Mouse (Mus musculus) liver, embryonic 15.5 days (tissue): ENCODE measurements around the gene Mapk8ip1. TPM values are rescaled to one million over a fixed set of nuclear protein-coding genes. Genes with fewer than 3 reads are reported as not detected.

Source experiments
- ATAC-seq: fragments of 200-750 bp; cut with Nextera tagmentation; 2 replicates; pipeline ENCODE4 v1.8.0; 2017; ENCODE audit warnings: moderate number of reproducible peaks, mild to moderate bottlenecking, moderate library complexity; ENCODE audit not compliant: insufficient read depth
- H3K27ac ChIP-seq: fragments of 300-500 bp; sonication (generic); replicated peaks from 2 replicates; pipeline ENCODE4 v1.5.1; 2015; ENCODE audit warnings: mild to moderate bottlenecking, inconsistent platforms
- H3K27me3 ChIP-seq: fragments of 300-500 bp; sonication (generic); 2 replicates; pipeline ENCODE4 v1.6.1; 2015; ENCODE audit warnings: mild to moderate bottlenecking, inconsistent platforms
- H3K36me3 ChIP-seq: fragments of 300-500 bp; sonication (generic); replicated peaks from 2 replicates; pipeline ENCODE4 v1.6.1; 2015; ENCODE audit warnings: moderate library complexity, mild to moderate bottlenecking, inconsistent platforms
- H3K4me1 ChIP-seq: fragments of 300-500 bp; sonication (generic); replicated peaks from 2 replicates; pipeline ENCODE4 v1.6.1; 2015; ENCODE audit warnings: inconsistent platforms
- H3K4me2 ChIP-seq: fragments of 300-500 bp; sonication (generic); 2 replicates; pipeline ENCODE4 v1.6.1; 2015; ENCODE audit warnings: moderate library complexity, mild to moderate bottlenecking, inconsistent platforms
- H3K4me3 ChIP-seq: fragments of 300-500 bp; sonication (generic); replicated peaks from 2 replicates; pipeline ENCODE4 v1.5.1; 2015; ENCODE audit warnings: mild to moderate bottlenecking, inconsistent platforms
- H3K9ac ChIP-seq: fragments of 300-500 bp; sonication (generic); 2 replicates; pipeline ENCODE4 v1.6.1; 2015; ENCODE audit warnings: moderate library complexity, mild to moderate bottlenecking, inconsistent platforms
- H3K9me3 ChIP-seq: fragments of 300-500 bp; sonication (generic); replicated peaks from 2 replicates; pipeline ENCODE4 v1.6.1; 2016; ENCODE audit warnings: inconsistent platforms
- WGBS: fragments of 180-500 bp; shearing (Covaris S2); methylation state at CpG from one replicate; pipeline ENCODE4 v1.1.7; 2015; ENCODE audit warnings: mixed read lengths; ENCODE audit not compliant: insufficient replicate concordance; 5-methylcytosine and 5-hydroxymethylcytosine counted together
- polyA plus RNA-seq: library from polyadenylated mRNA; unstranded; fragments of >200 nt; fragmentation: Nextera tagmentation; extraction: Ambion mirVana; gene quantifications from 2 replicates; pipeline ENCODE4 v1.2.1, GENCODE M21; 2015

The Mapk8ip1 gene
- polyA plus RNA-seq, 1 experiment from 2014 or later, result 1.9 TPM

- H3K4me3 ChIP-seq, result no peak overlapping the region
- peak overlapping the region; percentile 99; the same call in 1 of the 2 replicates for H3K4me2 ChIP-seq
- no peak for ATAC-seq
- peaks cover 58% of the 10 kb centered on the region for H3K4me1 ChIP-seq
- H3K9ac ChIP-seq, result no peak overlapping the region
- no peaks in the 10 kb centered on the region for H3K9me3 ChIP-seq
- H3K27ac ChIP-seq, result no peak overlapping the region
- no peaks in the 10 kb centered on the region for H3K36me3 ChIP-seq
- 64% methylated on average over 6 of the region's 6 CpGs for WGBS
- no peaks in the 10 kb centered on the region for H3K27me3 ChIP-seq
Observed at GRCm38 (mm10) chr2:92435023-92435422, 34.0 kb upstream of the Mapk8ip1 start.

- no peaks in the 10 kb centered on the region for H3K27me3 ChIP-seq
- peaks cover 64% of the 10 kb centered on the region for H3K4me1 ChIP-seq
- 0 out of 2 replicates have a peak overlapping the region, but pooled peaks have one; percentile 31 for H3K27ac ChIP-seq
- ATAC-seq, result no peak
- H3K4me2 ChIP-seq, result peak overlapping the region; percentile 99
- H3K9ac ChIP-seq, result peak overlapping the region; percentile 49
- no peaks in the 10 kb centered on the region for H3K9me3 ChIP-seq
- H3K36me3 ChIP-seq, result no peaks in the 10 kb centered on the region
- WGBS, result 8% methylated on average over 12 of the region's 12 CpGs
- H3K4me3 ChIP-seq, result peak overlapping the region; percentile 82
Observed at GRCm38 (mm10) chr2:92434375-92434745, 33.3 kb upstream of the Mapk8ip1 start.

GRCm38 (mm10) chr2:92433578-92434374 lies 32.7 kb upstream of the Mapk8ip1 start, which contains the start of gene Cry2:
Gene Cry2, minus strand, starts transcription at chr2:92434043.
- Histone ChIP-seq H3K27ac (peak within 1 kb of the TSS; percentile 79), H3K9ac (peak within 1 kb of the TSS; percentile 92), H3K4me2 (peak within 1 kb of the TSS; percentile 99), H3K4me3 (peak within 1 kb of the TSS; percentile 82), H3K9me3 (no peaks in the 10 kb centered on the region), H3K27me3 (no peaks in the 10 kb centered on the region), H3K36me3 (no peaks in the 10 kb centered on the region), H3K4me1 (peaks cover 70% of the 10 kb centered on the region)
- ATAC-seq, result peak; percentile 94
- WGBS, result under 1% methylated on average over 76 of the region's 76 CpGs

GRCm38 (mm10) chr2:92432299-92433295 lies 31.5 kb upstream of the Mapk8ip1 start:
- Histone ChIP-seq H3K4me1 (peaks cover 78% of the 10 kb centered on the region), H3K4me2 (peak overlapping the region; percentile 99), H3K27ac (peak overlapping the region; percentile 79), H3K9me3 (no peaks in the 10 kb centered on the region), H3K36me3 (no peaks in the 10 kb centered on the region), H3K9ac (peak overlapping the region; percentile 92), H3K27me3 (no peaks in the 10 kb centered on the region), H3K4me3 (peak overlapping the region; percentile 82)
- whole genome bisulfite sequencing, result 41% methylated on average over 17 of the region's 17 CpGs
- no peak for ATAC-seq

GRCm38 (mm10) chr2:92431611-92432179 lies 30.6 kb upstream of the Mapk8ip1 start:
- H3K4me3 ChIP-seq, result peak overlapping the region; percentile 82
- peak overlapping the region; percentile 99 for H3K4me2 ChIP-seq
- H3K27ac ChIP-seq, result peak overlapping the region; percentile 79
- WGBS, result 46% methylated on average over 11 of the region's 11 CpGs
- H3K9me3 ChIP-seq, result no peaks in the 10 kb centered on the region
- no peaks in the 10 kb centered on the region for H3K27me3 ChIP-seq
- ATAC-seq, result no peak
- H3K9ac ChIP-seq, result 0 out of 2 replicates have a peak overlapping the region, but pooled peaks have one; percentile 1
- peaks cover 75% of the 10 kb centered on the region for H3K4me1 ChIP-seq
- no peaks in the 10 kb centered on the region for H3K36me3 ChIP-seq

GRCm38 (mm10) chr2:92430723-92431541 lies 29.9 kb upstream of the Mapk8ip1 start:
- peak overlapping the region; percentile 99 for H3K4me2 ChIP-seq
- no peaks in the 10 kb centered on the region for H3K9me3 ChIP-seq
- WGBS, result 54% methylated on average over 21 of the region's 21 CpGs
- no peak overlapping the region for H3K27ac ChIP-seq
- ATAC-seq, result no peak
- peaks cover 4% of the 10 kb centered on the region; the same call in 1 of the 2 replicates for H3K36me3 ChIP-seq
- no peak overlapping the region for H3K9ac ChIP-seq
- H3K4me1 ChIP-seq, result peaks cover 77% of the 10 kb centered on the region
- H3K4me3 ChIP-seq, result peak overlapping the region; percentile 82
- no peaks in the 10 kb centered on the region for H3K27me3 ChIP-seq

- no peaks in the 10 kb centered on the region for H3K27me3 ChIP-seq
- 48% methylated on average over 2 of the region's 2 CpGs for WGBS
- H3K9ac ChIP-seq, result no peak overlapping the region
- H3K9me3 ChIP-seq, result no peaks in the 10 kb centered on the region
- peaks cover 9% of the 10 kb centered on the region; the same call in 1 of the 2 replicates for H3K36me3 ChIP-seq
- H3K27ac ChIP-seq, result no peak overlapping the region
- no peak overlapping the region for H3K4me3 ChIP-seq
- H3K4me2 ChIP-seq, result no peak overlapping the region
- peaks cover 77% of the 10 kb centered on the region for H3K4me1 ChIP-seq
- no peak for ATAC-seq
Observed at GRCm38 (mm10) chr2:92430089-92430488, 29.0 kb upstream of the Mapk8ip1 start.

GRCm38 (mm10) chr2:92427882-92428281 lies 26.8 kb upstream of the Mapk8ip1 start:
- no peak overlapping the region for H3K9ac ChIP-seq
- 61% methylated on average over 6 of the region's 6 CpGs for WGBS
- H3K27ac ChIP-seq, result peak overlapping the region; percentile 9; the same call in 1 of the 2 replicates

GRCm38 (mm10) chr2:92426426-92426825 lies 25.4 kb upstream of the Mapk8ip1 start:
- H3K36me3 ChIP-seq, result peaks cover 42% of the 10 kb centered on the region
- 77% methylated on average over 3 of the region's 3 CpGs for WGBS
- H3K4me2 ChIP-seq, result no peak overlapping the region
- H3K27ac ChIP-seq, result no peak overlapping the region
- no peaks in the 10 kb centered on the region for H3K9me3 ChIP-seq
- peaks cover 53% of the 10 kb centered on the region for H3K4me1 ChIP-seq
- H3K27me3 ChIP-seq, result no peaks in the 10 kb centered on the region
- ATAC-seq, result no peak
- H3K9ac ChIP-seq, result no peak overlapping the region
- H3K4me3 ChIP-seq, result no peak overlapping the region

More at GRCm38 (mm10) chr2:92427882-92428281, 26.8 kb upstream of the Mapk8ip1 start:
- ATAC-seq, result peak; percentile 14; the same call in 1 of the 2 replicates
- Histone ChIP-seq H3K4me1 (peaks cover 64% of the 10 kb centered on the region), H3K9me3 (no peaks in the 10 kb centered on the region), H3K36me3 (peaks cover 28% of the 10 kb centered on the region), H3K27me3 (no peaks in the 10 kb centered on the region), H3K4me3 (no peak overlapping the region), H3K4me2 (no peak overlapping the region)

GRCm38 (mm10) chr2:92425366-92425765 lies 24.3 kb upstream of the Mapk8ip1 start:
- Histone ChIP-seq H3K4me1 (peaks cover 43% of the 10 kb centered on the region), H3K9me3 (no peaks in the 10 kb centered on the region), H3K27ac (no peak overlapping the region), H3K4me2 (no peak overlapping the region), H3K27me3 (no peaks in the 10 kb centered on the region), H3K4me3 (no peak overlapping the region), H3K36me3 (peaks cover 53% of the 10 kb centered on the region), H3K9ac (no peak overlapping the region)
- WGBS, result 82% methylated on average over 4 of the region's 4 CpGs
- ATAC-seq, result no peak
